Mouse (Mus musculus): ENCODE data around the gene Aptx.

Aptx gene

DNA sequence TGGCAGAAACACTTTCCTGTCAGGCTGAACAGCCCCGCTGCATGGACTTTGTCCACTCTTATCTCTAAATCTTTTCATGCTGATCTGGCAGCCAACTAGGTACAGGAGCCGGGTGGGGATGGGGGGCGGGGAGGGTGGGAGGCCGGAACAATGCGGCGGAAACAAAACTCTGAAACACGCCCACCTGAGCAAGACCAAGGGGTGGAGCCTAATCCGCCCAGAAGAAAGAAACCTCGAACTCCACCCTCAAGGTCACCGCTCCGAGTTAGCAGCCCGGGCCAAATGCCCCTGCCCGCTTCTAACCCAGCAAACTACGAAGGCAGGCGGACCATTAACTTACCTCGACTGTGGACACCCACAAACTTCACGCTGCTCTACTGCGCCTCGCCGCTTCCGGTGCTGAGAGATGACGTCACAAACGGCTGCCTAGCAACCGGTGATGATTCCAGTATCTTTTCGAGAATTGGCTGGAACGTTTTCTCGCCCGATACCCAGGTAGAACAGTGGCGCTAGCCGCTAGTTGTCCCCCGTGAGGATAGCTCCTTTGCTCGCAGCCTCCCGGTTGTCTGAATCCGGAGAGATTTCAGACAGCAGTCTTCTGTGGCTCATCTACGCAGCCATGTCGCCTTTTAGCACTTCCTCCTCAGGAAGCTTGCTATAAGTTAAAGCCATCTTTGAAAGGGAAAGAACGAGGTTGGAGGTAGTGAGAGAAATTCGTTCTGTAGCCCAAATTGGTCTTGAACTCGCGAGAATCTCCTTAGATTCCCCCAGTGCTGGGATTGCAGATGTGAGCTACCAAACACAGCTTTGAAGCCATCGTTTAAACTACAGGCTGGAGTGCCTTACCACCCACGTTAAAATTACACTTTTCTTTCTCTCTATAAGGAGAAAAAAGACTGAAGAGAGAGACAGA lies at the start of gene Aptx:
Aptx (minus strand) TSS at position 398 of the 913 bp plus-strand sequence.
- DNase-seq (ENCODE audit: low read depth): peak; percentile 92

DNA sequence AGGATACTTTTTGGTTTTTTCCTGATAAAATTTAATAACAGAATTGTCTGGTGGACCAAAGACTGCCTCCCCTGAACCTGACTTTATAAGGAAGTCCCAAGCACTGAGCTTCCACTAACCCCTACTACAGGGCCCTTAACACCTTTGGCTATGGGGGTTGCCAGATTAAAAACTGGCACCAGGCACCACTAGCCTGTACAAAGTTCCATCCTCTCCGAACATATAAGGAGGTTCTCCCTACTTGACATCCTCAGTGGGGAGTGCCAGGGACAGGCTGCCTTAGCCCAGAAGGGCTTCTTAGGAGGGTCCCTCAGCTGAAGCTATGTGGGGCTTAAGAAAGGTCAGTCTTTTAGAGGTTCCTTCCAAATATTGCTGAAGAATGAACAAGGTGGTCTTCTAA lies 32.4 kb upstream of the Aptx start:
- no peak for DNase-seq (ENCODE audit: low read depth)

DNA sequence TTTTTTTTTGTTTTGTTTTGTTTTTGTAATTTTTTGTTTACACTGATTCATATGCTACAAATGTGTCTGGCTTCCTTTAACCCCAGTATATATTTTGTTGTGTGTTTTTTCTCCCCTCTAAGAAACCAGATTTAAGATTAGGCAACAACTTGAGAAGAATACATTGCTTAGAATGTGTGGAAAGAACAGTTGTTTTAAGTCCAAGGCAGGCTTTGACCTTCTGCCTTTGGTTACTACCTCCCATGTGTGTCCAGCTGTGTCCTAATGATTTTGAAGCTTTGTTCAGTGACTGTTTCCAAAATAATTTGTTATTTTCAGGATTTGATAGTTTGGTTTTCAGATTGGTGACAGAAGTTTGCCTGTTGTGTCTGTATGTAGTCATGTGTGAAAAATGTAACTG lies 28.3 kb upstream of the Aptx start:
- DNase-seq (ENCODE audit: low read depth): no peak

DNA sequence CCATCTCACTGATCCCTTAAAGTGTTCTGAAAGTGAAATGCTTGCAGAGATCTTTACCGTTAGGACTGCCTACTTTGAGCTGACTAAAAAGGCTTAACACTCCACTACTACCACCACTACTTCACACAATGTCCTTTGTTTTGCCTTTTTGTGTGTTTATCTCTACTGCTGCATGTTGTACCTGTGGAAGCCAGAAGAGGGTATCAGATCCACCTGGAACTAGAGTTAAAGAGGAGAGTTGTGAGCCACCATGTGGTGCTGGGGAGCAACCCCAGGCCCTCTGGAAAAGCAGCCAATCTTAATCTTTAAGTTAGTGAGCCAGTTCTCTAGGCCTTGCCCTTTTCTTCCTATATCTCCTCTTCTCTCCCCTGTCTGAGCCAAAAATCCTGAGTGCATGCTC lies 24.3 kb upstream of the Aptx start:
- no peak for DNase-seq (ENCODE audit: low read depth)

- DNase-seq (ENCODE audit: low read depth): no peak
Measured at GRCm38 (mm10) chr4:40725554-40725953, 22.6 kb upstream of the Aptx start.

DNA sequence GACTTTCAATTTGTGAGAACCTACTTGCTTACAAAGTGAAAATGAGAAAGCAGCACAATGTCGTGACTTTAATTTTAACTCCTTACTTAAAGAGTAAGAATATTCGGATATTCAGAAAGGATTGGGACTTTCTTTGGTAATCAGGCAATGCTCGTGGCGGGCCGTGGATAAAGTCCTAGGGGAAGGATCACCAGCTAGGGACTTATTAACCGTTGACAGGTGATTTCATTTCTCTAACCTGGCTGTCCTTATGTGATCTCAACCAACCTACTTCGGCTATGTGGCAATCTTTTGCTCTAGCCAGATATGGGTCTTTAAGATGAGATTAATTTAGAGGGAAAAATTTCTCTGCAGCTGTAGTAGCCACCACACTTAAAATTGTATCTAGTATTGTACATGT lies 22.1 kb upstream of the Aptx start:
- DNase-seq (ENCODE audit: low read depth): no peak

DNA sequence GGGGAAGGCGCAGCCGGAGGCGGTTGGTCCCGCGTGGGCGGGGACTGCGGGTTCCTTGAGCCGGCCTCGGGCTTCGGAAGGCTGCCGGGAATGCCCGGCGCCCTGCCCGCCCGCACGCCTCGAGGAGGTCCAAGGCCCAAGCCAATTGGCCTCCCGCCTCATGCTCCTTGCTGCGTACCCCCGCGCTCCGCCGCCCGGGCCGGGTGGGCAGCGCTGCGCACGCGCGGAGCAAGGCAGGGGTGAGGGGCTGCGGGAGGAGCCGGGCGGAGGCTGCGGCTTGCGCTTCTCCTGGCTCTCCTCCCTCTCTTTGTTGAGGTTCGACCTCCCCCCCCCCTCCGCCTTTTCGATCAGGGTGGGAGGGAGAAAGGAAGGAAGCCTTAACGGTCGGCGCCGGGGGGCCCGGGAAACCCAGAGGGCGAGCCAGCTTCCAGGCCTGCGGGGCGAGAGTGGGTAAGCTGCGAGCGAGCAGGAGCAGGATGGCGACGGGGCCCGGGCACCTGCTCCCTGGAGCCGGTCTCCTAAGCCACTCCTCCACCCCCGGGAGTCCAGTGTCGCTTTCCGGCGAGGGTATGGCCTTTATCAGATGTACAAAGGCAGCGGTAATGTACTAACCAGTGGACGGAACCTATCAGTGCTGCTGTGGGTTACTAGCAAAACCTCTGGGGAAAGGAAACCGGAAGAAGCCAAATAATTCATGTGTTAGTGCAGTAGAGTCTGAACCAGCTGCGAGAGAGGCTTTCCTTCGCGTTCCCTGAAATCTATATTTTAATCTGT lies 19.9 kb upstream of the Aptx start:
- peak; percentile 31 for DNase-seq (ENCODE audit: low read depth)

DNA sequence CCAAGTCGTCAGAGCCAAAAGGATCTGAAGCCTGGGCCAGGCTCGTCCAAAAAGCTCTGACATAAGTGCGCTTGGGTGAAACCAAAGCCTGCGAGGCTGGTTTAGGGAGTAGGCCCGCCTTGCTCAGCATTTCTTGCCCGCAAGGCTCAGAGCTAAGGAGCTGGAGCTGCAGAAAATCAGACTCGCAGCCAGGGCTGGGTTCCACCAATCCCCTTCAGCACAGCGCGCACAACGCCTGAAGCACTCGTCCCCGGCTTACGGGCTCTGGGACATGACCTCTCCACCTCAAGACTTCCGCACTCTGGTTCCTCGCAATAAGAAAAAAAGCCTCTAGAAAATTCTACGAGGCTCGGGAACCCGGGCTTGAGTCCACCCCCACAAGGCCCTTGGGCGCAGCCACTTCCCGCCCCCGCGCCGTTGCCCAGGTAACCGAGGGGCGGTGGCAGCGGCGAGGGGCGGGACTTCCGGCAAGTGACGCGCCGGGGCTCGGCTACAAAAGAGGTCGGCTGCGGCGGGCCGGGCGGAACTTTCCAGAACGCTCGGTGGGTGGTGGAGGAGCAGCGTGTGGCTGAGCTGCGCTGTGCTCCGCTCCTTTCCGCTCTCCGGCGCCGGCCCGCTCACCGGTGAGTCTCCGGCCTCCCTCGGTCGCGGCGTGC lies 19.1 kb upstream of the Aptx start, which contains the start of gene Dnaja1:
Dnaja1 (plus strand) TSS at position 140 of the 656 bp plus-strand sequence.
- DNase-seq (ENCODE audit: low read depth): peak; percentile 82

DNA sequence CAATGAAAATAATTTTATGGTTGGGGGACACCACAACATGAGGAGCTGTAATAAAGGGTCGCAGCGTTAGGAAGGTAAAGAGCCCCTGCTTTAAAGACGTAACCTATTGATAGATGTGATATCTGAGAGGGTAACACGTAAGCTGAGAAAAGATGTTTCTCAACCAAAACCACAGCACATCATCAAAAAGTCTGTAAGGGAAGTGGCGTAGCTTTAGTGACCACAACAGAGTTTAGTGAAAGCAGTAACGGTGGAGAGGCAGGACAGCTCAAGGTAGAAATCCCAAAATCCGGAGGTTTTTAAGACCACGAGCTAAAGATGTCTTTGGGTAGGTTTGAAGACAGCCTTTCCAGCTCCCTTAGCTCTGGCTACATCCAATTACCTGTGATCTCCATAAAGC lies 17.9 kb upstream of the Aptx start:
- no peak for DNase-seq (ENCODE audit: low read depth)

DNA sequence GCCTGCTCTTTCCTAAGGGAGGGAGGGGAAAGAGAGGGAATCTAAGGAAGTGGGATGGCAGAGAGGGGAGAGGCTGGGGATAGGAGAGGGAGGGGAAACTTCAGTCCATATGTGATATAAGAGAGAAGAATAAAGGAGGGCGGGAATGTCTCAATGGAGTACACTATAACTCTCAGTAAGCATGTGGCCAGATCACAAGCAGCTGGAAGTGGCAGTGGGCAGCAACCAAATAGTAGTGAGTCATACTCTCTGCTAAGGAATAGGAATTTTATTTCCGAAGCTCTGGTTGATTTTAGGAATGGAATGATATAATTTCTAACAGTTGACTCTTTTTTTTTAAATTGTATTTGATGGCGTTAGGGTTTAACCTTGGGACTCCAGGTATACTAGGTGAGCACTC lies 14.1 kb upstream of the Aptx start:
- DNase-seq (ENCODE audit: low read depth): no peak

DNA sequence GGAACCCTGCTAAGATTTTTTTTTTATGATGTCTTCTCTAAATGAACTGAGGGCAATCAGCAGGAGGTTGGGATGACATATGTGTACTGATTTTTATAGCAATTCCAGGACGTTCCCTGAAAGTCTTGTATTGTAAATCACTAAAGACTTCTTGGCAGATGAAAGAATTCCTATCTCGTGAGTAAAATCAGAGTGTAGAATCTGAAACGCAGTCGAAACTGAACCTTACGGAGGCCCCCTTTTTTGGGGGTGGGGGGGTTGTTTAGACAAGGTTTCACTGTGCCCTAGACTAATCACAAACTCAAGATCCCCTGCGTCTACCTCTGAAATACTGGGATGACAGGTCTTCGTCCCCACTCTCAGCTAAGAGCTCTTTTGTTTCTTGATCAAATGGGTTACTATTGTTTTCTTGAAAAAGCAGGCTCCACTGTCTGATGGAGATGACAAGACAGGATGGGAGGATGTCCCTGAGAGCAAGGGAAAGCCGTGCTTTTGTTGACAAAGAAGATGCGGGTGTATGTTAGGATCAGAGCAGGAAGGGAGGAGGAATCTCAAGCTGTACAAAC lies 799 bp upstream of the Aptx start:
- no peak for DNase-seq (ENCODE audit: low read depth)

DNA sequence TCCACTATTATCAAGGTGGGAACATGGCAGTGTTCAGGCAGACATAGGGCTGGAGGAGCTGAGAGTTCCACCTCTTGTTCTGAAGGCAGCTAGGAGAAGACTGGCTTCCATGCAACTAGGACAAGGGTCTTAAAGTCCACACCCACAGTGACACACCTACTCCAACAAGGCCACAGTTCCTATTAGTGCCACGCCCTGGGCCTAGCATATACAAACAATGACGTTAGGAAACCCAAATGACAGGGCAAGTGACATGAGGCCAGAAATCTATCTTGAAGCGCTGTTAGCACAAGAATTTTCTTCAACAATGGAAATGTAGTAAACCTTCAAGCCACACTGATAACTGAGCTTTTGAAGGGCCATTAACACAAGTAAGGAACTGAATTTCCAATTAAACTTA lies 1.2 kb downstream of the Aptx start:
- DNase-seq (ENCODE audit: low read depth): no peak

DNA sequence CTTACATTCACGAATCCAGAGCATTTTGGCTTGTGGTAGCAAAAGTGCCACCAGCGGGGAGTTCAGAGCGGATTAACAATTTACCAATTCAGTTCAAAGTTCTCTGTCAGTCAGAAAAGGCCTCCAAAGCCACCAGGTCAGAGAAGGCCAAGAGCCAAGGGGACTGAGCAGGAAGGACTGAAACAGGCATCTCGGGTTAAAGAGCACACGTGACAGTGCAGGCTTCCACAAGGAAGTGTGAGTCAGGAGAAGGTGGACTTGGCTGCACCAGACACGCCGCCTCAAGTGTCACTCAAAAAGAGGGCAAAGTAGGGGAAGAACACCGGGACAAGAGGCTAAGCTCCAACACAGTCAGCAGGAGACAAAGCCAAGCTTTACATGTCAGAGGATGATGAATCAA lies 2.8 kb downstream of the Aptx start:
- DNase-seq (ENCODE audit: low read depth): no peak

GRCm38 (mm10) chr4:40697059-40697458 lies 5.9 kb downstream of the Aptx start:
- DNase-seq (ENCODE audit: low read depth): no peak

GRCm38 (mm10) chr4:40691100-40691499 lies 11.9 kb downstream of the Aptx start:
- DNase-seq (ENCODE audit: low read depth): no peak

GRCm38 (mm10) chr4:40683306-40683705 lies 19.7 kb downstream of the Aptx start:
- DNase-seq (ENCODE audit: low read depth): no peak

GRCm38 (mm10) chr4:40682359-40682758 lies 20.6 kb downstream of the Aptx start:
- no peak for DNase-seq (ENCODE audit: low read depth)

DNA sequence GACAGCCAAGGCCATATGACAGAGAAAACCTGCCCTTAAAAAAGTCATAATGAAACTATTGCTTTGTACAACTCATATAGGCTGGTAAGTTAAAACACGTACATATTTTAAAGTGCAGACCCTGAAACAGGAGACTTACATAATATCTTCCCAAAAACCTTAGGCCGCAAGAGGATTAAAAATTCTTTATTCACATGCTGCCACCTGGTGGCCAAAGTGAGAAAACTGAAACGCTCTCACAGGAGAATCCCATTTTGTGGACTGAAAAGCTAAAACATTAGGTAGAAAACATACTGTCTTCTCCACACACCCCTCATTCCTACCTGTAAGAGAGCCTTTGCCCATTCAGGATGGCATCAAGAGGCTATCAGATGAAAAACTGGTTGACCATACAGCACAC lies 21.1 kb downstream of the Aptx start:
- DNase-seq (ENCODE audit: low read depth): no peak

- DNase-seq (ENCODE audit: low read depth): no peak
Measured at GRCm38 (mm10) chr4:40680250-40680860, 22.6 kb downstream of the Aptx start.

DNA sequence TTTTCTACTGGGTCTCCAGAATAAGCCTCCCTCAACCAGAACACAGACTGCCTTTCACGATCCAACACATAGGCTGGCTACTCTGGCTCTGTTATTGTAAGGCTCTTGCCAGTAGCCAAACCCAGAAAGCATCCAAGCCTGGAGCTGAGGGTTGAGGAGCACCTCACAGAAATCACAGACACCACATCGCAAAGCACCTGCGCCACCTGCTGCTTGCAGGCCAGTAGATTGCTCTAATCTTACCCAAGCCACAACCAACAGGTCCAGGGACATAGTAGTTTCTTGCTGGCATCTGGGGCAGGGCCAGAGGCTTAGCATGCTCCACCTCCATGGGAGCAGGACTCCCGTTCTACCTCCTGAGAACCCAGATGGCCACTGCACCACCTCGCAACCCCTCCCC lies 25.9 kb downstream of the Aptx start:
- no peak for DNase-seq (ENCODE audit: low read depth)

DNA sequence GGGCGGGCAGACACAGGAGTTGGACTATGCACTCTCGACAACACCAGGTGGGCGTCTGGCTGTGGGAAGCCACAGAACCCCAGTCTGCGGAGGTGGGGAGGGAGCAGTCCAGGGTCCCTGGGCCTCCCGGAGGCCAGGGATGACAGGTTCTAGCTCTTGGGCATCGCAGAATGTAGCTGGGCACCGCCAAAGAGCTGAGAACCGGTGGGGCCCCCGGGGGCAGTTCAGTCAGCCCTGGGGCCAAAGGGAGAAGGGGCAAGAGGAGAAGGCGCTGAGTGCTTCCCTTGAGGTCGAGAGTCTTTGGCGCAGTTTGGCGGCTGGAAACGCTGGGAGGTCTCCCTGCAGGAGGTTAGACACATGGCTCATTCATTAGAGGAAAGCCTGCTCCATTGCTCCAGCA lies 26.7 kb downstream of the Aptx start:
- no peak for DNase-seq (ENCODE audit: low read depth)

DNA sequence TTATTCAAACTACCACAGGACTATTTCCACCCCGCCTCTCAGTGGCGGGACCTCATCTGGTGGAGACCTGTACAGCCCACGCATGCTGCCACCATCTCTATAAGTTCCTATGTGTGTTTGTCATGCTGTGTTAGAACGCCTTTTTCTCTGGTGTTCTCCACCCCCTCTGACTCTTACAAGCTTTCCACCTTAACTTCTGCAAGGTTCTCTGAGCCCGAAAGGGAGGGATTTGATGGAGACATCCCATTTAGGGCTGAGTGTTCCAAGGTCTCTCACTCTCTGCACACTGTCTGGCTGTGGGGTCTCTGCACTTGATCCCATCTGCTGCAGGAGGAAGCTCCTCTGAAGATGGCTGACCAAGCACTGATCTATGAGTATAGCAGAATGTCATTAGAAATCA lies 29.5 kb downstream of the Aptx start:
- DNase-seq (ENCODE audit: low read depth): no peak

Data from fibroblast of lung, adult 2 months (primary cell).